Mouse (Mus musculus): ENCODE measurements at regions not wholly inside any gene's neighbourhood (a gene's known extent, or its start where the extent isn't known, plus 50 kb on each side); places are given as distances from the start of the nearest gene placed in this dataset.

DNA sequence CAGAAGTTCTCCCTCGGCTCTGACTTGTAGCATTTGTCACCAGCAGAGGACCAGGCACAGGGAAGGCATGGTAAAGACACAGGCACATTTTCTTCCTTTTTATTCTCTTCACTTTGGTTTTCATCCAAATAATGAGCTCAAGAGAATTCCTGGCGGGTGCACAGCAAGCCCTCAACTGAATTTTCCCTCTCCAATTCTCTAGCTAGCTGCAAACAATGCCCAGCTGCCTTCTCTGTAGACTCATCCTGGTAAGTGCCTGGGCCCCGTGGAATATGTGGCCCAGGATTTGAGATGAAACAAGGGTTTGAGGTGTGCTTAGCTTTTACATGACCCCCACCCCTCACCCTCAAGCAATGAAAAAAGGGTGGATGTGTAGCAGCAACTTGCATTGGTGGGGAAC is 90.4 kb downstream of the Otol1 start:
- no peak for DNase-seq

DNA sequence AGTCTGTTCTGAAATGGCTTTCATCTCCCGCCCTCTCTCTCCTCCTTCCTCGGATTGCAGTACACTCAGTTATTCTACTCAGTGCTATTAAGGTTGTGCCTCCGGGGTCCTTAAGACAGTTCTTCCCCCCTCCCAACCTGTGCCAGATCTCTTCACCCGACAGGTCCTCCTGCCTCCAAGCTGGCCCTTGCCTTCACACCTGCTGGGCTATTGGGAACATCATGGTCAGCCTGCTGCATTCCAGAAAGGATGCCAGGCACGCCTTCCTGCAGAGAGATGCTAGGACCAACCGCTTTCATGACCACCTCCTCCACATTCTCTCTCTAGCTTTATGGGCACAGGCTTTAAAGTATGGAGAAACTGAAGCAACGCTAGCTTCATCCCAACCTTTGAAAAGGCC is 94.7 kb downstream of the Otol1 start:
- no peak for DNase-seq

GRCm38 (mm10) chr3:70102593-70103213 is 95.3 kb downstream of the Otol1 start:
- DNase-seq: no peak

DNA sequence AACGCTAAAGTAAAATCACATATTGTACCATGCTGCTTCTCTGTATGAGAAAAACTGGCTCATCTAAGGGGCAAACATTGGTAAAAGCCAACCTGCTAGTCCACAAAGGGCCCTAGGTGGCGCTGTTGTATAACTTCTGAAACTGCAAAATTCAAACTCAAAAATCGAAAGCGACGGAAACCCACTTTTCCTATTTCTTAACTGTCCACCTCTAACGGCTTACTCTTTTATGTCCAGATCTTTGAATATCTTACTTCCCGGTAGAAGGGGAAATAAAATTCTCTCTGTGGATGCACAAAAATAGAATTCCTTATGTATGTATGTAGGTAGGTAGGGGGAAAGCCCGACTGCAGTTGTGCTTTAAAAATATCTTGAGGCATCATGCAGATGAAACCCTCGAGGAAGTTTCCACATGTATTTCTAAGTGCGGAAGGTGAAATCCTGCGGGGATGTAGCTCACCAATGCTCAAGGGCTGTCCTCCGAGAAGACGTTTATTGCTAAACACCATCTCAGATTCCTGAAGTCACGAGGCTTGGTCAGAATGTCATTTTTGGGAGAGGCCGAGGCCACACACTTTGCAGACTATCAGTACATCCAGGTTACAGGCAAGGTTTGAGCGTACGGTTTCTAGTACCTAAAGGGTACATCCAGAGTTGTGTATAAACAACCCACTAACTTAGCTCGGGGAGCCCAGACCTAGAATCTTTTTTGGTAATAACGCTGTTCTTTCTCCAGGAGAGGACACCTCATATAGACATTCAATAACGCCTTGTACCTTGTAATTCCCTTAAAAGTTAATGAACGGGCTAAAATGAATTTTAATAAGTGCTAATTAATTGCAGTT is 96.8 kb downstream of the Otol1 start:
- peak; percentile 68 for DNase-seq

DNA sequence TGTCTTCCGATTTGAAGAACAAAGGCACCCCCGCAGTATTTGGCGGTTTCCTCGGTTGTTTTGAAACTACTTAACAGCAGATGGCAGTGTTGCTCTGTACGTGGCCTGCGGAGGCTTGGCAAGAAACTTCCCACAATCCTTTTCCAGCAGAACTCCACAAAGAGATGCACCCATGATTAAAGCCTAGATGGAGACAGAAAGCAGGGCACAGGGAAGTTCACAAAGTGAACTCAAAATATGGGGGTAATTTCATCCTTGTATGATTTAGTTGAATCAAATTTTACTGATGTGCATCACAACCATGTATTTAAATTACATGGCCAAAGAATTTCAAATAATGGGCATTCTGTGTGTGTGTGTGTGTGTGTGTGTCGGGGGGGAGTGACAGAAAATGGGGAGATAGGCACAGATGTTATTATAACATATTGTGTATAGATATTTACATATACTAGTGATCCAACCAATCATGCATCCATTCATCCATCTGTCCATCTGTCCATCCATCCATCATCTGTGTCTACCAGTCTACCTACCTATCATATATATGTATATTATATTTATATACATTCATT is 97.5 kb downstream of the Otol1 start:
- DNase-seq: peak; percentile 40

DNA sequence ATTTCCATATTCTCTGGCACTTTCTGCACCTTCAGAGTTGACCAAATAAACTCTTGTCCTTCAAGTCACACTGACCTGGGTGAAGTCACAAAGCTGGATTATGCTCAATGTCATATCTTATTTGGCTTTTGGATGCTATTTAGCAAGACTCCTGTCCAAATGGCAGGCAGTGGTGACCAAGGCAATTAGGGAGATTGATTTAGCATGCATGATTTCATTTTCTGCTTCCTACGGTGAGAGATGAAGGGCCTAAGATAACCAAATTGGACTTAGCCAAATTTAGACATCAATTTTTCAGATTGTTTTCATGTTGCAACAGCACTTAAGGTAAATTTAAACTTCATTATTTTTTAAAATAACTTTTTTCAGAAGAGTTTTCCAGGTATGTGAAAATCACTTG is 98.1 kb downstream of the Otol1 start:
- no peak for DNase-seq

DNA sequence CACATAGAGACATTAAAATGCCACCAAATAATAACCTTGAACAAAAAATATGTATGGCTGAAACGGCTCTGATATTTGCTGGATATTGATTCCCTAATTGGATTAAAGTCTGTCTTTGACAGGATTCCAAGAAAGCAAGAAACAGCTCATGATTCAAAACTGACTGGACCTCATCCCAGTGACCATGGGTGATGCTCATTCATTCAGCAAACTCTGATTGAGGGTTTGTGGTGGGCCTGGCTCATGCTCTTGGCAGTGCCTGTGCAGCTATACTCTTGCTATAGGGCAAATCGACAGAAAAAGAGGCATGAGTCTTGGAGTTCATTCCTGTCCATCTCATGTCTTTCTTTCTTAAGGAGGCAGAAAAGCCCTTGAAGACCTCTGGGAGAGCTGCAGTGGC is 98.7 kb downstream of the Otol1 start:
- no peak for DNase-seq

DNA sequence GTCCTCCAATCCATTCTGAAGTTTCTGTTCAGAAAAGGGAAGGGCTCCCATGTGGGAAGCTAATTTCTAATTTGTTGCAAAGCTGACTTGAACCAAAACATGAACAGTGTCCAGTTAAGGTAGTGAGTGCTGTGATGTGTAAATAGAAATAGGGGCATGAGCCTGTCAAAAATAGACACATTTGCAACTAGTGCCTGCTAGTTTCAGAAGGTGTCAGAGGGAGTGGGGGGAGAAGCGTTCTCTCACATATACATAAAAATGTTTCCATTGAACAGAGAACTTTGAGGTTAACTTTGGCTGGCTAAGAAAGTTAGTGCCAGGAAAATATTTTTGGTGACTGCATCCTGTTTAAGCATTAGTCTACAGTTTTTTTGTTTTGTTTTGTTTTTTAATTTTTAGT is 118.8 kb downstream of the Otol1 start:
- DNase-seq: no peak

GRCm38 (mm10) chr3:70130241-70131029 is 123.0 kb downstream of the Otol1 start:
- DNase-seq: no peak

DNA sequence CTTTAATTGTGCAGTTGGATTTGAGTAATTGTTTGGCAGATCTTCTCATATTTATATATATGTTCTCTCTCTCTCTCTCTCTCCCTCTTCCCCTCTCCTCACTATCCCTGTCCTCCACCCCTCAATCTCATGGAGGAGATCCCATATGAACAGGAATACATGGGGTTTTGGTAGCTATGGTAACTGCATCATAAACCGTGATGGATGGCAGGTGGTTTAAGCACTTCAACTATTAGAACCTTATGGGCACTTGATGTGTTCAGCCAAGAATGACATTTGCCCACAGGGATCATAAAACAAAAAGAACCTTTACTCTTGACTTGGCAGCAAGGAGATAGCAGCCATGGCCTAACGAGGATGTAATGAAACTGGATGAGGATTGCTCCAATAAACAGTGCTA is 127.5 kb downstream of the Otol1 start:
- DNase-seq: no peak

DNA sequence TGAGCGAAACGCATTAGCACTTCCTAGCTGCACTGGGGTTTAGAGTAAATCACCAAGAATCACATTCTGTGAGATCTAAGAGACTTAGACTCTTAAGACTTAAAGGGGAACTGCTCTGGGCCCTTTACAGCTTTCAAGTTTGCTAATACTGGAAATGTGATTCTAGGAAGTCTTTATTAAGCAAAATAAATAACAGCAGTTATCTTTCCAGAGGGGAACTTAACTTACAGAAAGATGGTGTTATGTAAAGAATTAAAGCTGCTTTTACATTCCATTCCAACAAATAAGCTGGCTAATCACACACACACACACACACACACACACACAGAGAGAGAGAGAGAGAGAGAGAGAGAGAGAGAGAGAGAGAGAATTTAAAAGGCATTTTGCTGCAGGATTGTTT is 131.1 kb downstream of the Otol1 start:
- no peak for DNase-seq

- no peak for DNase-seq
Measured at GRCm38 (mm10) chr3:70138926-70139325, 131.5 kb downstream of the Otol1 start.

GRCm38 (mm10) chr3:70145728-70146127 is 138.3 kb downstream of the Otol1 start:
- DNase-seq: no peak

DNA sequence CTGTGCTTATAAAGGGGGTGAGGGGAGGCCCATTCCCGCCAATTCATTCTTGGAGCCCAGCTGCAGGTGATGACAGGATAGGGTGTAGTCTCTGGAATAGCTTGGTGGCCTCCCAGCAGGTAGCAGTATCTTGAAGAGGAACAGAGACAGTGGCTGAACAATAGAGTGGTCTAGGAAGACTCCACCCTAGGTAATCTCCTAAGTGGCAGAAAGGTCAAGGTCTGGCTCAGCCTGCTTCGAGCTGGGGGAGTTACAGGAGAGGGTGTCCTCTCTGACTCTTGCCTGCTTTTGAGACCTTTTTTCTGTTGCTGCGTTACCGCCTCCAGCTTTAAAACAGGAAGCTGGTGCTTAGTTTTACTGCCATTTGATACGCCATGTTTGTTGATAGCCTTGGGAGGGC is 143.7 kb downstream of the Otol1 start:
- DNase-seq: no peak

GRCm38 (mm10) chr3:70160043-70160442 is 152.6 kb downstream of the Otol1 start:
- DNase-seq: no peak

DNA sequence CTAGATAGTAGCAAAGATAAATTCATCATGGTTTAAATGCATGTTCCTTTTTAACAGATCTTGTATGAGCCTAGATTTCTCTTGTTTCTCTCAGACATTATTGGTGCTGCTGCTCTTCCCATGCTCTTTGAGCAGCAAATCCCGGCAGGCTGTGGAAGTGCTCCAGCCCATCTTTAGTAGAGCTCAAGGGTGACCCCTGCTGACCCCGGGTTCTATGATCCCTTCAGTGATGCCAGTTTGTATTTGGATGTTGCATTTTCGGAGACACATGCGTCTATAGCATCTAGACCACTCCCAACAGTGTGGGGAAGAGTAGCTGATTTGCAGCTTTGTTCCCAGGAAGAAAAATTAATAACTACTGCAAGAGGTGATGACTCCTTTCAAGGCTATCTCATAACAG is 164.3 kb downstream of the Otol1 start:
- DNase-seq: no peak

DNA sequence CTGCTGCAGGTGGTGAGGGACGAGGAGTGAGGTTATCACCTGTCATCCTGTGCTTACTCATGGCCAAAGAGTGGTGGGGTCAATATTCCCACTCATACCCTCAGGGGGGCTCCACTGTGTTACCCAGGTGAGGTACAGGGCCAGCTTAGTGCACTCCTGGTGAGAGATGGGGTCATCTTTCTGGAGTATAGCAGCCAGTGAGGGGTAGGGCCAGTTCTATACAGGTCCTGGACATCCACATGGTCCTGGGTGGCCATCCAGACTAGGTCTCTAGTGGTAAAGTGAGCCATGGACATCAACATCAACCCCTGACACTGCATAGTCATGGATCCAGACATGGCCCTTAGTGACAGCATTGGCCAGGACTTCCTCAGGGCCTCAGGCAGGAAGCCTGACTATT is 169.0 kb downstream of the Otol1 start:
- no peak for DNase-seq

DNA sequence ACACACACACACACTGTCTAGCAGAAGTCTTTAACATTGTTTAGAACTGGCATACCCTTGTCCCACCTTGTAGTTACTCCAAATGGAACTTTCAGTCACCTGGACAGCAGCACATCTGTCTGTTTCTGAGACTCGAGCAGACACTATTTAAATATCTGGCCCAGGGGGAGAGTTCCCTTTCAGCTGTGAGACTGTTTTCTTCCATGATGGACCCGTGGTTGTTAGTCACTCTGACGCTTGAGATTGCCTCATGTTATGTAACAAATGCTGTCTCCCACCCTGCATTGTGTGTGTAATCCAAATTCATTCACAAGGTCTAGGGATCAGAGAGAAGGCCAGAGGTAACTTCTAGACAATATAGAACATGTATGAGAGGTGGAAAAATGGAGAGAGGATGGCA is 174.2 kb downstream of the Otol1 start:
- no peak for DNase-seq

DNA sequence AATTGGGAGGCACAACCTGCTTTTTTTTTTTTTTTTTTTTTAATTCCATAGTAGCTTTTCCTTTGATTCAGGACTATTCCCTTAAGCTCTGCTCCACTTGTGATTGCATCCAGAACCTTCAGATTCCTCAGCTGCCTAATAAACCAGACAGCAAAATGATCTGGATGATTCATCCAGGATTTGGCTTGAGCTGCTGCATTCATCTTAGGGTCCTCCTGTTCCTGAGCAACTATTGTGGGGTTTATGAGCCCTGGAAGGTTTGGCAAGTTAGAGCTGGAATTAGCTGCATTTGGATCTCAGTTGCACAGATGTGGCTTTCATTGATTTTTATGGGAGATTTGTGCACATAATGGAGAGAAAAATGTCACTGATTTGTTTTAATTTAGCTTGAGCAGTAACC is 183.3 kb downstream of the Otol1 start:
- DNase-seq: no peak

- DNase-seq: no peak
Measured at GRCm38 (mm10) chr3:70196671-70197070, 189.3 kb downstream of the Otol1 start.

DNA sequence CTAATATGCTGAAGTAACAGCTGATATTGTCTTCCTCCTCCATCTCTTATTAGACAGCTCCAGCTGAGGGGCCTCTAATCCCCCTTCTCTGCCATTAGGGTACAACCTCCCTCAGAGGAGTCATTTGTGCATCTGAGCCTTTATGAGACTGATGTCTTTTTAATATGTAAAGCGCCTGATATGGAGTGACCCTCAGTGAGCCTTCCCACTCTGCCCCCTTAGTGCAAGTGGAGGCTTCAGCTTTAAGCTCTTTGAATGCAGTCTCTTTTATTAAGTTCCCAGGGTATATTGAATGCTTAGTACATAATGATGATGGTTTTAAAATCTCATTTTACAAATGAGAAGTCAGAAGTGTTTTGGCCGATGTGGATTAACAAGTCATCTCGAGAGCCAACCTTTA is 191.5 kb downstream of the Otol1 start:
- DNase-seq: no peak

DNA sequence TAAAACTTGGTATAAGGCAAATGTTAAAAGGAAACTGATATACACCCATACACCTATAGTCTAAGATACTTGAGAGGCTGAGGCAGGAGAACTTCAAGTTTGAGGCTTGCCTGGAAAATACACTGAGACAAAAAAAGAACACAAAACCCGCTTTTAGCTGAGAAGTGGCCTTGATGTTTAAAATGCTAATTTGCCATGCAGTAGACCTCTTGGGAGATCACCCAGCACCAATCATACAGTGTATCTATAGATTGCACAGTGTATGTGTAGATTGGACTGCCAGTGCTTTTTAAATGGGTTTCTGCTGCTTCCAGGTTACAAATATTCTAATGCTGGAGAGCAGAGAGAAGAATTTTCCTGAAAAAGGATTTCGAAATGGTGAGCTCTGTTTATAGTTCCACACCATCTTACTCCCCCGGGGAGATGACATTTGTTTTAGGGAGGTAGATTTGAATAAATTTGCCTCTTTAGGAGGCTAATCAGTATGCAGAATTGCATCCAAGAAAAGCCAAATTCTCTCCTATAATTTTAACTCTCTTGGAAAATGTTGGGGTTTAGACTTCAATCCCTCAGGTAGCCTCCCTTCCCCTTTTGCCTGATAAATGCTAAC is 194.0 kb downstream of the Otol1 start:
- no peak for DNase-seq

DNA sequence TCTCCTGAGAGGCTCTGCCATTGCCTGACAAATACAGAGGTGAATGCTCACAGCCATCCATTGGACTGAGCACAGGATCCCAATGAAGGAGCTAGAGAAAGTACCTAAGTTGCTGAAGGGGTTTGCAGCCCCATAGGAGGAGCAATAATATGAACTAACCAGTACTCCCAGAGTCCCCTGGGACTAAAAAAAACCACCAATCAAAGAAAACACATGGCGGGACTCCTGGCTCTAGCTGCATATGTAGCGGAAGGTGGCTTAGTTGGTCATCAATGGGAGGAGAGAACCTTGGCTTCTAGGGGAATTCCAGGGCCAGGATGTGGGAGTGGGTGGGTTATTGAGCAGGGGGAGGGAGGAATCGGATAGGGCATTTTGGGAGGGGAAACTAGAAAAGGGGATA is 207.8 kb downstream of the Otol1 start:
- no peak for DNase-seq

Data from kidney, adult 18-20 months (tissue).